Mouse (Mus musculus) midbrain, embryonic 11.5 days (tissue): ENCODE measurements around the gene Epm2a. TPM values are rescaled to one million over a fixed set of nuclear protein-coding genes. Genes with fewer than 3 reads are reported as not detected.
"Not testable (repeated sequence)": the region's sequence is repeated elsewhere in the genome, so short reads cannot be mapped to it uniquely, and the experiment has no call there.

ENCODE experiments used
- ATAC-seq: fragments of 200-750 bp; cut with Nextera tagmentation; 2 replicates; pipeline ENCODE4 v1.8.0; 2017; ENCODE audit warnings: moderate TSS enrichment, moderate library complexity; ENCODE audit not compliant: low FRiP score
- DNase-seq: peaks from one replicate; pipeline ENCODE4 v3.0.0; 2015; ENCODE audit warnings: low spot score; ENCODE audit errors: missing footprints
- H3K27ac ChIP-seq: fragments of 300-500 bp; sonication (generic); 2 replicates; pipeline ENCODE4 v1.5.1; 2014; ENCODE audit warnings: low read depth, low read length
- H3K27me3 ChIP-seq: fragments of 300-500 bp; sonication (generic); 2 replicates; pipeline ENCODE4 v1.6.1; 2014; ENCODE audit warnings: mild to moderate bottlenecking, low read length, moderate library complexity, mixed read lengths; ENCODE audit not compliant: control insufficient read depth, insufficient read depth
- H3K36me3 ChIP-seq: fragments of 300-500 bp; sonication (generic); 2 replicates; pipeline ENCODE4 v1.6.1; 2014; ENCODE audit warnings: mild to moderate bottlenecking, low read length, moderate library complexity, mixed read lengths; ENCODE audit not compliant: control insufficient read depth, insufficient read depth
- H3K4me1 ChIP-seq: fragments of 300-500 bp; sonication (generic); 2 replicates; pipeline ENCODE4 v1.6.1; 2014; ENCODE audit warnings: low read length; ENCODE audit not compliant: control insufficient read depth, insufficient read depth
- H3K4me2 ChIP-seq: fragments of 300-500 bp; sonication (generic); 2 replicates; pipeline ENCODE4 v1.6.1; 2014; ENCODE audit warnings: mild to moderate bottlenecking, moderate library complexity
- H3K4me3 ChIP-seq: fragments of 300-500 bp; sonication (generic); 2 replicates; pipeline ENCODE4 v1.5.1; 2014; ENCODE audit warnings: low read depth, low read length
- H3K9ac ChIP-seq: fragments of 300-500 bp; sonication (generic); 2 replicates; pipeline ENCODE4 v1.6.1; 2014; ENCODE audit warnings: low read length
- H3K9me3 ChIP-seq: fragments of 300-500 bp; sonication (generic); 2 replicates; pipeline ENCODE4 v1.6.1; 2016; ENCODE audit warnings: low read length; ENCODE audit not compliant: control insufficient read depth
- WGBS: fragments of 180-500 bp; shearing (Covaris S2); extraction: QIAGEN DNeasy Blood & Tissue Kit; methylation state at CpG from one replicate; pipeline ENCODE4 v1.1.7; 2014; 5-methylcytosine and 5-hydroxymethylcytosine counted together
- polyA plus RNA-seq: library from polyadenylated mRNA; unstranded; fragments of >200 nt; fragmentation: Nextera tagmentation; extraction: Ambion mirVana; gene quantifications from 2 replicates; pipeline ENCODE4 v1.2.1, GENCODE M21; 2014

The Epm2a gene
- polyA plus RNA-seq: 0.30 and 0.70 TPM in 2 replicates

DNA sequence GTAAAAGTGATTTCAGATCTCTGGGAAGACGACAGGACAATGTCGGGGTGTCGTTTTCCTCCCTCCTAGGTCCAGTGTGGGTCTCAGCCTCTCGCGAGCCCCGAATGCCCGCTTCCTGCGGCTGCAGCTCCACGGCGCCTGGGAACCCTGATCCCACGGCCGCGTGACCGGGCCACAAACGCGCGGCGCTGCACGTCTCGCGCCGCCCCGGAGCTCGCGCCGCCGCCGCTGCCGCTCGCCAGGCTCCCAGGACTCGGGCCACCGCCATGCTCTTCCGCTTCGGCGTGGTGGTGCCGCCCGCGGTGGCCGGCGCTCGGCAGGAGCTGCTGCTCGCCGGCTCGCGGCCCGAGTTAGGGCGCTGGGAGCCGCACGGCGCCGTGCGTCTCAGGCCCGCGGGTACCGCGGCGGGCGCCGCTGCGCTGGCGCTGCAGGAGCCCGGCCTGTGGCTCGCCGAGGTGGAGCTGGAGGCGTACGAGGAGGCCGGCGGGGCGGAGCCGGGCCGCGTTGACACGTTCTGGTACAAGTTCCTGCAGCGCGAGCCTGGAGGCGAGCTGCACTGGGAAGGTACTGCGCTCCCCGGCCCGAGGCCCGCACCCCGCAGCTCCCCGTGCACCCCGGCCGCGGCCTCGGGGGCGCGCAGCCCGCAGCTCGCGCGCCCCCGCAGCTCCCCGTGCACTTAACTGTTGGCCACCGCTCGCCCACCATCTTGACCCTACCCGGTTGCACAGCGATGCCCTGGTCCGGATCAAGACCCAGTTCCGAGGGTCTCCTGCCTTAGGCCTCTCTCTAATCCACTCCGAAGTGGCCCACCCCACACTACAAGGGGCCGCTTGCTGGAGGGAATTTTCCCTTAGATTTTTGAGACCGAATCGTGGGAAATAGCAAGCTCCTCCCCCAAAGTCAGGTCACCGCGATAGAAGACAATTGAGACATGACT is at the start of gene Epm2a:
TSS of gene Epm2a (plus strand) at position 200 of the 937 bp plus-strand sequence.
- ATAC-seq (peak; percentile 96), DNase-seq (peak; percentile 97)
- peak within 1 kb of the TSS; percentile 65 for H3K4me2 ChIP-seq
- H3K36me3 ChIP-seq: no peaks in the 10 kb centered on the region
- no peaks in the 10 kb centered on the region for H3K4me1 ChIP-seq
- H3K4me3 ChIP-seq: peak within 1 kb of the TSS; percentile 65
- peak within 1 kb of the TSS; percentile 95 for H3K9ac ChIP-seq
- no peaks in the 10 kb centered on the region for H3K9me3 ChIP-seq
- no peaks in the 10 kb centered on the region for H3K27me3 ChIP-seq
- peak within 1 kb of the TSS; percentile 90 for H3K27ac ChIP-seq
- under 1% methylated on average over 91 of the region's 106 CpGs for WGBS

DNA sequence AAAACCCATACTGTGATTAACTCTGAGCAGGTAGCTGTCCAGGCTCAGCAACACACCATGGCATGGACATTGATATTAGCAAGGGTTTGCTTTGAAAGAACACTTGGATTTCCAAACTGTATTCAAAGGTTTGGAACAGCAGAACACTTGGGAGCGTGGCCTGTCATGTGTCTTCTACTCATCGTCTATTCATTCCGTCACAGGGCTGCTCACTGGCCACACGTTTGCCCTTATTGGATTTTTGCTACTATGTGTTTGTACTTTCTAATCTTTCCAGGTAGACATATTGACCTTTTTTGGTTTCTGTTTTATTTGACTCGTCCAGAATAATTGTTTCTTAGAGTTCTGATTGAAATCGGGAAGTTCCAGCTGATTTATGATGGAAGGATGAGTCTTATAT is 44.8 kb upstream of the Epm2a start:
- H3K36me3 ChIP-seq: peaks cover 3% of the 10 kb centered on the region; the same call in 1 of the 2 replicates
- no peaks in the 10 kb centered on the region for H3K9me3 ChIP-seq
- 95% methylated on average over 6 of the region's 6 CpGs for WGBS
- H3K4me2 ChIP-seq: no peak overlapping the region
- no peaks in the 10 kb centered on the region for H3K4me1 ChIP-seq
- no peak overlapping the region for H3K4me3 ChIP-seq
- ATAC-seq (no peak), DNase-seq (peak; percentile 68)
- H3K27me3 ChIP-seq: no peaks in the 10 kb centered on the region
- H3K27ac ChIP-seq: no peak overlapping the region
- H3K9ac ChIP-seq: no peak overlapping the region

DNA sequence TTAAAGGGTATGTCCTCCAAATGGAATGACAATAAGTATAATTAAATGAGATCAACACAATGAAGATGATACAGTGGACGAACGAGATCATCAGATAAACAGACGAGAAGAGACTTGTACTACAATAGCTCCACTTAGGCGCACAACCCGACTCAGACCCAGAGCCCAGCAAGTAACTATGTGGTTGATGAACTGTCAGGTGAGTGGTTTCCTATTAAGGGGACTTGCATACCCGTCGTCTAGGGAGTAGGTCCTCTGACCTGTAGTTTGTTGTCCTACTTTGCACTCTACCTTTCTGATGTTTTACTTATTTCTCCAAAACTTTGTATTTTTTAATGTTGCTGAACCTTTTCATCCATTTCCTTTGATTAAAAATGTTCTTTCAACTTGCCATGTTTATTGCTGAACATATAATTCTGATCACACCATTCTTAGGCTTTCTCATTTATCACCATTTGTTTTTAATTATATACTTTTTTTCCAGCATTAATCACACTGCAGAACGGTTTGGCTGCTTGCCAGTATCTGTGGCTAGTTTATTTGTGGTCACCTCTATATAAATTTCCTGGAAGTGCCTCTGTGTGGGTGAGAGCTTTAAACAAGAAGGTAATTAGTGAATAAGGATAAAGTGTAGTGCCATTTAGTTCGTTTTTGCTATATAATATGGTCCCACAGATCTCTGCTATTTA is 37.7 kb upstream of the Epm2a start:
- no peaks in the 10 kb centered on the region for H3K4me1 ChIP-seq

DNA sequence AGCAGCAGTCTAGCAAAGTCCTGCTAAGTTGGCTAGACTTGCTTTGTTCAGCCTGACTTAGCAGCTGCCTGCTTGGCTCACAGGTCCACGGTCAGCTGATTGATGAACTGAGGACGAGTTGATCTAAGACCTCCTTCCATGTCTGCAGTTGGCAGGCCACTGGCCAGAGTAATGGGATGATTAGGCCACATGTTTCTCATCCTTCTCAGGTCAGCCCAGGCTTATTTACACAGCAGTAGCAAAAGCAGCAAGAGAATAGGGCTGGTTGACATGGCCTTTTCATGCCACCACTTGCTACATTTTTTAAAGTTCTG is 37.2 kb upstream of the Epm2a start:
- ATAC-seq (no peak), DNase-seq (peak; percentile 21)
- Histone ChIP-seq H3K4me1 (no peaks in the 10 kb centered on the region), H3K27me3 (no peaks in the 10 kb centered on the region), H3K9me3 (no peaks in the 10 kb centered on the region), H3K4me2 (no peak overlapping the region), H3K36me3 (no peaks in the 10 kb centered on the region; the same call in 1 of the 2 replicates), H3K4me3 (no peak overlapping the region), H3K9ac (no peak overlapping the region), H3K27ac (no peak overlapping the region)
- WGBS: 70% methylated on average over 2 of the region's 2 CpGs

More for the DNA sequence above, 37.7 kb upstream of the Epm2a start:
- no peak overlapping the region for H3K27ac ChIP-seq
- no peak overlapping the region for H3K9ac ChIP-seq
- H3K27me3 ChIP-seq: no peaks in the 10 kb centered on the region
- no peaks in the 10 kb centered on the region; the same call in 1 of the 2 replicates for H3K36me3 ChIP-seq
- peak; percentile 69 for DNase-seq
- no peak overlapping the region for H3K4me3 ChIP-seq
- H3K4me2 ChIP-seq: no peak overlapping the region
- WGBS: 89% methylated on average over 9 of the region's 9 CpGs
- H3K9me3 ChIP-seq: no peaks in the 10 kb centered on the region
- no peak for ATAC-seq

DNA sequence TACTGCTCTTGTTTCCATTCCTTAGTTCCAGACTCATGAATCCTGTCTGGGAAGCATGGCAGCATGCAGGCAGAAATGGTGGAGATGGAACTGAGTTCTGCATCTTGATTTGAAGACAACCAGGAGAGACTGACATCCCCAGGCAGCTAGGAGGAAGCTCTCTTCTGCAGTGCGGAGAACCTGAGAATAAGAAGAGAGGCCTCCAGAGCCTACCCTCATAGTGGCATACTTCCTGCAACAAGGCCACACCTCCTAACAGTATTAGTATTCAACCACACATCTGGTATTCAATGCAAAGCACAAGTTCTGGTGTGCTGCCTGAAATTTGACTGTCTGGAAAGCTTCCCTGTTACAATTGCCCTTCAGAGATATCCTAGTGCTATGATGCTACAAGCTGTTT is 33.3 kb upstream of the Epm2a start:
- ATAC-seq: no peak

DNA sequence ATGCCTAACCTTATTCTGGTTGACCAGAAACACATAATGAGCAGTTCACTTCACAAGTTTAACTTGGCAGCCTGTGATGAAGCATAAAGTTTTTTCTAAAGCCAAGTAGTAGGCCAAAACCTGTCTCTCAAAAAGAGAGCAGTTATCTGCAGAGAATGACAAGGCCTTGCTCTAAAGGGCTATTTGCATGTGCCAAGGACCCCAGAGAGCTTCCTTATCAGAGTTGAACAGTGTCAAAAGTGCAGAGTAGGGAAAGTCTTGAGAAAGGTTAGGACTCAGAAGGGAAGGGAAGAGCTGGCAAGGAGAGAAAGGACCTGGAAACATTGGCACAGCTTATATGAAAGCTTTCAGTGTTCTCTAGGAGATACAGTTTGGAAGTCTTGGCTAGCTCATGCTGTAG is 32.7 kb upstream of the Epm2a start:
- no peak overlapping the region for H3K4me2 ChIP-seq
- no peaks in the 10 kb centered on the region for H3K4me1 ChIP-seq
- no peak overlapping the region for H3K9ac ChIP-seq
- H3K27me3 ChIP-seq: no peaks in the 10 kb centered on the region
- no peak overlapping the region for H3K27ac ChIP-seq
- no peaks in the 10 kb centered on the region for H3K36me3 ChIP-seq
- no peak overlapping the region for H3K4me3 ChIP-seq
- ATAC-seq (no peak), DNase-seq (no peak)
- H3K9me3 ChIP-seq: no peaks in the 10 kb centered on the region

More for the DNA sequence above, 33.3 kb upstream of the Epm2a start:
- DNase-seq: no peak
- H3K27ac ChIP-seq: no peak overlapping the region
- H3K36me3 ChIP-seq: no peaks in the 10 kb centered on the region; the same call in 1 of the 2 replicates
- no peak overlapping the region for H3K4me3 ChIP-seq
- 100% methylated on average over 1 of the region's 1 CpGs for WGBS
- no peaks in the 10 kb centered on the region for H3K9me3 ChIP-seq
- H3K4me2 ChIP-seq: no peak overlapping the region
- no peaks in the 10 kb centered on the region for H3K4me1 ChIP-seq
- H3K9ac ChIP-seq: no peak overlapping the region
- H3K27me3 ChIP-seq: no peaks in the 10 kb centered on the region

DNA sequence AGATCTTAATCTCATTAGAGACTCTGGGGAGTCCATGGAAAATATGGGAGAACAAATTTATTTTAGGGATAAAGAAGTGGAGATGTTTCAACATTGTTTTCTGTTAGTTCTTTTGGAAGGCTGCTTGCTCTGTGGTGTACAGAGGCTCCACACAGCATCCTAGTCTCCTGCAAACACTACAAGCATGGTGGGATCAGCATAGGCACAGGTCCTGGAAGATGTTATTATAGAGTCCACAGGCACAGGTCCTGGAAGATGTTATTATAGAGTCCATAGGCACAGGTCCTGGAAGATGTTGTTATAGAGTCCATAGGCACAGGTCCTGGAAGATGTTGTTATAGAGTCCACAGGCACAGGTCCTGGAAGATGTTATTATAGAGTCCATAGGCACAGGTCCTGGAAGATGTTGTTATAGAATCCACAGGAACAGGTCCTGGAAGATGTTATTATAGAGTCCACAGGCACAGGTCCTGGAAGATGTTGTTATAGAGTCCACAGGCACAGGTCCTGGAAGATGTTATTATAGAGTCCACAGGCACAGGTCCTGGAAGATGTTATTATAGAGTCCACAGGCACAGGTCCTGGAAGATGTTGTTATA is 25.2 kb upstream of the Epm2a start:
- not testable (repeated sequence) for H3K36me3 ChIP-seq, ATAC-seq, H3K9ac ChIP-seq, H3K27ac ChIP-seq, H3K4me2 ChIP-seq, H3K27me3 ChIP-seq, H3K9me3 ChIP-seq, H3K4me1 ChIP-seq, H3K4me3 ChIP-seq, DNase-seq

DNA sequence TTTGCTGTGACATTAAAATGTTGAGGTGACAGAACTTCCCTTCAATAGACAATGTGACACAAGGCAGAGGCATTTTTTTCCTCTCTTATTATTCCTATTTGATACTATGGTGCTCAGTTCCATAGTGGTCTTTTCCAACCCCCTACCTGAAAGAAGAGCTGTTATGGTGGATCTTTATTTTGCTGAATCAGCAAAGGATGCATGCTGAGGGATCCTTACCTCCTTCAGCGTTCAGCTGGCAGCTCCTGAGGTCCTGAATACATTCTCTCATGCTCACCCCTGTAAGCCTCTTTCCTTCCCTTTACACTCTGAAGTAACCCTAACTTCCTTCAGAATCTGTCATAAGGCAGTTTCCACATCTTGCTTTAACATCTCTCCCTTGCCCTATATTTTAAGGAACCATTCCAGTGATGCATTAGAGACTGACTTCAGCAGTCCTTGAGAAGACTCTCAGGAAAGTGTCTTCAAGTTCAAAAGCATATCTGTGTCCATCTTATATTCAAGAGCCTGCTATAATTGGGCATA is 23.7 kb upstream of the Epm2a start:
- Histone ChIP-seq H3K36me3 (no peaks in the 10 kb centered on the region), H3K4me2 (no peak overlapping the region), H3K4me1 (no peaks in the 10 kb centered on the region), H3K9ac (no peak overlapping the region), H3K27me3 (no peaks in the 10 kb centered on the region), H3K4me3 (no peak overlapping the region), H3K9me3 (no peaks in the 10 kb centered on the region), H3K27ac (no peak overlapping the region)
- no peak for DNase-seq
- no peak for ATAC-seq
- 76% methylated on average over 1 of the region's 1 CpGs for WGBS

DNA sequence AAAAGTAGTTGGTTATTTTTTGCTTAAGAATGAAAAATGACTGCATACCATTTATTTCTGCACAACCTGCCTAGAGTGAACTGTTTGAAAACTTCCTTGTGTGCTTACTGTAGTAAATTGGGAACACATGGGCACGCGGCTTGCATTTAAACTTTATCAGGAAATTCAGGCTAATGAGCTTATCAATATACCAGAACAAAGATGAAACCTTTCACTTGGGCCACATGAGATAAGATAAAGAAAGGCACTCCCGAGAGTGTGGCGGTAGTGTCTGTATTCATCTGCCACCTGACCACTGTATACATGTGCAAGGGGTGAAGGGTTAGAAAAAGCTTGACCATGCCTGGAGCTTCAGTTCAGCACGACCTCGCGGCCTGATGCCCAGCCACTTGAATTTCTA is 20.9 kb upstream of the Epm2a start:
- no peak overlapping the region for H3K4me2 ChIP-seq
- no peaks in the 10 kb centered on the region for H3K9me3 ChIP-seq
- no peak overlapping the region for H3K4me3 ChIP-seq
- no peaks in the 10 kb centered on the region for H3K36me3 ChIP-seq
- H3K9ac ChIP-seq: no peak overlapping the region
- WGBS: 89% methylated on average over 7 of the region's 7 CpGs
- H3K4me1 ChIP-seq: no peaks in the 10 kb centered on the region
- no peak for ATAC-seq
- DNase-seq: no peak
- no peak overlapping the region for H3K27ac ChIP-seq
- no peaks in the 10 kb centered on the region for H3K27me3 ChIP-seq
